In genomic region chr3:26641351-26642249, GRCm38 (mm10) we compare ENCODE assay signal across 15 mouse cellular contexts. TPM values are rescaled to one million over a fixed set of nuclear protein-coding genes. Genes with fewer than 3 reads are reported as not detected.
DNase-seq lines count a peak whose midpoint lies in the region; ATAC-seq lines count a peak whose summit lies in the region.
"Had no signal": no experiment of that assay in that cellular context is flagged by ENCODE, and none has a peak within 500 bp of the region (broad histone marks: within the 10 kb centered on the region; RNA-seq: fewer than 3 reads in every experiment).

No protein-coding gene starts in this region.

- no peaks in the 10 kb centered on the region for H3K27me3 ChIP-seq in kidney, embryonic 16.5 days (ENCODE audit: insufficient read depth, low read length)
- no peaks in the 10 kb centered on the region for H3K27me3 ChIP-seq in forebrain, embryonic 14.5 days (replicated peaks; ENCODE audit: control insufficient read depth, insufficient read depth, low read length)
- H3K27me3 ChIP-seq in midbrain, embryonic 12.5 days, result no peaks in the 10 kb centered on the region; the same call in 1 of the 2 replicates
- H3K27me3 ChIP-seq: limb, embryonic 15.5 days had no signal

- 64% methylated on average over 15 of the region's 15 CpGs for WGBS in kidney, embryonic 16.5 days
- WGBS in forebrain, embryonic 14.5 days, result 8% methylated on average over 15 of the region's 15 CpGs
- WGBS in midbrain, embryonic 12.5 days, result 30% methylated on average over 15 of the region's 15 CpGs

- H3K36me3 ChIP-seq in kidney, embryonic 16.5 days (ENCODE audit: insufficient read depth, low read length), result no peaks in the 10 kb centered on the region
- no peaks in the 10 kb centered on the region for H3K36me3 ChIP-seq in forebrain, embryonic 14.5 days (ENCODE audit: control insufficient read depth, insufficient read depth, low read length)
- no peaks in the 10 kb centered on the region for H3K36me3 ChIP-seq in midbrain, embryonic 12.5 days
- H3K36me3 ChIP-seq: limb, embryonic 15.5 days had no signal

- no peak overlapping the region for H3K27ac ChIP-seq in kidney, embryonic 16.5 days (ENCODE audit: low read length)
- H3K27ac ChIP-seq in forebrain, embryonic 14.5 days (ENCODE audit: low read depth, low read length), result peak overlapping the region; percentile 63
- H3K27ac ChIP-seq in midbrain, embryonic 12.5 days (replicated peaks), result no peak overlapping the region
- H3K27ac ChIP-seq: limb, embryonic 15.5 days had no signal

- ATAC-seq in kidney, embryonic 16.5 days (ENCODE audit: low FRiP score, low TSS enrichment), result peak; percentile 73; the same call in 1 of the 2 replicates
- ATAC-seq in forebrain, embryonic 14.5 days, result peak; percentile 89
- ATAC-seq in midbrain, embryonic 12.5 days (ENCODE audit: low FRiP score, low read depth), result peak; percentile 84

- H3K4me3 ChIP-seq in kidney, embryonic 16.5 days (ENCODE audit: low read length), result no peak overlapping the region
- no peak overlapping the region for H3K4me3 ChIP-seq in forebrain, embryonic 14.5 days (ENCODE audit: low read depth, low read length)
- H3K4me3 ChIP-seq in midbrain, embryonic 12.5 days, result no peak overlapping the region
- H3K4me3 ChIP-seq: limb, embryonic 15.5 days had no signal

- no peaks in the 10 kb centered on the region for H3K9me3 ChIP-seq in kidney, embryonic 16.5 days (ENCODE audit: low read length)
- H3K9me3 ChIP-seq in forebrain, embryonic 14.5 days (replicated peaks; ENCODE audit: control insufficient read depth, low read length), result no peaks in the 10 kb centered on the region
- no peaks in the 10 kb centered on the region for H3K9me3 ChIP-seq in midbrain, embryonic 12.5 days
- H3K9me3 ChIP-seq: limb, embryonic 15.5 days had no signal

- H3K4me1 ChIP-seq in kidney, embryonic 16.5 days (ENCODE audit: insufficient read depth, low read length), result no peaks in the 10 kb centered on the region
- H3K4me1 ChIP-seq in forebrain, embryonic 14.5 days (ENCODE audit: control insufficient read depth, insufficient read depth, low read length), result peaks cover 18% of the 10 kb centered on the region
- peaks cover 24% of the 10 kb centered on the region for H3K4me1 ChIP-seq in midbrain, embryonic 12.5 days
- H3K4me1 ChIP-seq: limb, embryonic 15.5 days had no signal

- no peak overlapping the region for H3K9ac ChIP-seq in kidney, embryonic 16.5 days (replicated peaks; ENCODE audit: low read length)
- H3K9ac ChIP-seq in forebrain, embryonic 14.5 days (ENCODE audit: low read length), result no peak overlapping the region
- no peak overlapping the region for H3K9ac ChIP-seq in midbrain, embryonic 12.5 days (replicated peaks)
- H3K9ac ChIP-seq: limb, embryonic 15.5 days had no signal

- DNase-seq in kidney, adult 8-10 months, result no peak
- DNase-seq in forebrain, embryonic 14.5 days (ENCODE audit: low spot score), result peak; percentile 93
- DNase-seq in retina, postnatal 7 days (ENCODE audit: low read depth, low spot score), result peak; percentile 30
- DNase-seq in heart, adult 18-20 months, result no peak
- DNase-seq in layer of hippocampus, postnatal 36 days, result no peak
- no peak for DNase-seq in frontal cortex, postnatal 25 days (ENCODE audit: low spot score in 2 of 2)
- DNase-seq: gastrocnemius, postnatal 25 days; heart, postnatal 4 days; lung, postnatal 14 days had no signal

- no peak overlapping the region for H3K4me2 ChIP-seq in kidney, embryonic 16.5 days (replicated peaks; ENCODE audit: low read depth, low read length)
- no peak overlapping the region for H3K4me2 ChIP-seq in forebrain, embryonic 14.5 days (ENCODE audit: low read length)
- no peak overlapping the region for H3K4me2 ChIP-seq in midbrain, embryonic 12.5 days (replicated peaks)
- H3K4me2 ChIP-seq: limb, embryonic 15.5 days had no signal

RNA-seq across cellular contexts. Expression of gene Spata16, which starts 4.2 kb away (rescaled TPM):
- not detected in 2 replicates for polyA plus RNA-seq in kidney, embryonic 16.5 days (2015; fragmentation: Nextera tagmentation; extraction: Ambion mirVana)
- polyA plus RNA-seq in forebrain, embryonic 14.5 days (2014; fragmentation: Nextera tagmentation; extraction: Ambion mirVana), result 0.17 TPM in 1 of 2 replicates, not detected in the other
- polyA plus RNA-seq in midbrain, embryonic 12.5 days (2016; fragmentation: Nextera tagmentation; extraction: Ambion mirVana), result not detected in 2 replicates
- not detected for total RNA-seq in heart, adult 18-20 months (2021)
- not detected for total RNA-seq in layer of hippocampus, postnatal 36 days (2021)
- total RNA-seq: common myeloid progenitor, adult 5-6 weeks; gastrocnemius, postnatal 25 days; heart, postnatal 4 days; layer of hippocampus, adult 18-20 months; neutrophil, adult 5-6 weeks had no signal
- polyA plus RNA-seq: limb, embryonic 15.5 days had no signal

Comparison
In these comparisons a context has a peak if more than half of its experiments do, and no peak if none do; other contexts are left out.
1. DNase-seq: peak in forebrain, embryonic 14.5 days (single experiment) and retina, postnatal 7 days (single experiment); none in kidney, adult 8-10 months (0 of 2), heart, adult 18-20 months (0 of 2), layer of hippocampus, postnatal 36 days (0 of 2) and frontal cortex, postnatal 25 days (0 of 2).
2. Peak in every context shown above with its lines, with median percentiles within 50 percentile points of each other: ATAC-seq.